Mouse (Mus musculus) testis, adult 2 months (tissue): Measurements from ENCODE around the gene Dph5. TPM values are rescaled to one million over a fixed set of nuclear protein-coding genes. Genes with fewer than 3 reads are reported as not detected.

ENCODE experiments used
- H3K27ac ChIP-seq: fragments of 200-500 bp; 2 replicates; pipeline ENCODE4 v1.5.1; 2012; ENCODE audit warnings: low read depth, low read length; ENCODE audit not compliant: control insufficient read depth, insufficient read depth
- H3K27me3 ChIP-seq: fragments of 200-500 bp; 2 replicates; pipeline ENCODE4 v1.6.1; 2012; ENCODE audit warnings: mild to moderate bottlenecking, low read length, moderate library complexity; ENCODE audit not compliant: control insufficient read depth, insufficient read depth
- H3K36me3 ChIP-seq: fragments of 200-500 bp; 2 replicates; pipeline ENCODE4 v1.6.1; 2012; ENCODE audit warnings: mild to moderate bottlenecking, low read length; ENCODE audit not compliant: control insufficient read depth, insufficient read depth
- H3K4me1 ChIP-seq: fragments of 200-500 bp; 2 replicates; pipeline ENCODE4 v1.6.1; 2012; ENCODE audit warnings: low read length; ENCODE audit not compliant: control insufficient read depth, insufficient read depth
- H3K4me3 ChIP-seq: fragments of 200-500 bp; 2 replicates; pipeline ENCODE4 v1.5.1; 2012; ENCODE audit warnings: low read depth, mild to moderate bottlenecking, low read length, moderate library complexity, mixed read lengths; ENCODE audit not compliant: control insufficient read depth
- CTCF ChIP-seq: fragments of 200-500 bp; IDR thresholded peaks from 2 replicates; pipeline ENCODE4 v1.5.1; 2012; ENCODE audit warnings: low read depth, mild to moderate bottlenecking, inconsistent platforms, low read length, moderate library complexity; ENCODE audit not compliant: control insufficient read depth, insufficient read depth, insufficient replicate concordance
- POLR2A ChIP-seq: fragments of 200-500 bp; IDR thresholded peaks from 2 replicates; pipeline ENCODE4 v1.6.1; 2012; ENCODE audit warnings: low read depth, mild to moderate bottlenecking, inconsistent platforms, low read length, moderate library complexity; ENCODE audit not compliant: control insufficient read depth
- polyA plus RNA-seq: library from polyadenylated mRNA; depleted of rRNA; stranded (reverse); fragments of >200 nt; gene quantifications from 2 replicates; pipeline ENCODE4 v1.2.3, GENCODE M21; 2012

The Dph5 gene
- polyA plus RNA-seq, 1 experiment = 3.8 TPM

DNA sequence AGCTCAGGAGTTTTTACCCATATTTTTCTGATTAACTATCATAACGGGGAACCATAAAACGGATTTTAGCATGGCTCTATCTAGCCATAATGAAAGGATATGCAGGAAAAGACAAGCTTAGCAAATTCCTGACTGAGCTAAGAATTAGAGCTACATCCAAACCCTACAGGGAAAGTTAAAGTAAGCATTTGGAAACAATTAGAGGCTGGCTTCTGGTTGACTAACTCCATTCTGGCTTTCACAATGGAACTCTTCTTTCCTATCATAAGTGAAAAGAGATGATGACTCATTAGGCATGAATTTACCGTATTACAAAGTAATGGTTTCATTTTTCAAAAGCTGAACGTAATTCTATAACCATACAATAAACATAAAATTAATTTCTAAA lies 74.4 kb downstream of the Dph5 start:
- H3K4me1 ChIP-seq = no peaks in the 10 kb centered on the region
- H3K36me3 ChIP-seq = no peaks in the 10 kb centered on the region
- TF ChIP-seq CTCF = no peak
- TF ChIP-seq POLR2A = no peak
- H3K4me3 ChIP-seq = no peak overlapping the region
- no peak overlapping the region for H3K27ac ChIP-seq
- no peaks in the 10 kb centered on the region for H3K27me3 ChIP-seq

DNA sequence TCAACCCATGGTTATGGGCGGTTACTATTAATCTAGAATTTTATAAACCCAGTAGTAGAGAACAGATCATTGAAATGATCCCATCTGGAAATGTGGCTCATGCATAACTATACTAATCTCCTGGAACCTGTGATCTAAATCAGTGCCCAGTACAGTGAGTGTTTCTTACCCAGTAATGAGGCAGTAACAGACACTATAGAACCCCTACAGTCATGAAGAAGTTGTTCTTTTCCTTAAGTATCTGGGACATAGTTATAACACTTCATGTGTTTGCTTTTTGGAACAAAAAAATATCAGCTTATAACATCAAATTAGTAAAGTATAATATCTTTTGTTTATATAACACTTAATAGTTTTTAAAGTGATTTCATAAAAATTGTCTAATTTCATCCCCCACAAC lies 76.0 kb downstream of the Dph5 start:
- H3K36me3 ChIP-seq = no peaks in the 10 kb centered on the region
- TF ChIP-seq POLR2A = no peak
- TF ChIP-seq CTCF = no peak

DNA sequence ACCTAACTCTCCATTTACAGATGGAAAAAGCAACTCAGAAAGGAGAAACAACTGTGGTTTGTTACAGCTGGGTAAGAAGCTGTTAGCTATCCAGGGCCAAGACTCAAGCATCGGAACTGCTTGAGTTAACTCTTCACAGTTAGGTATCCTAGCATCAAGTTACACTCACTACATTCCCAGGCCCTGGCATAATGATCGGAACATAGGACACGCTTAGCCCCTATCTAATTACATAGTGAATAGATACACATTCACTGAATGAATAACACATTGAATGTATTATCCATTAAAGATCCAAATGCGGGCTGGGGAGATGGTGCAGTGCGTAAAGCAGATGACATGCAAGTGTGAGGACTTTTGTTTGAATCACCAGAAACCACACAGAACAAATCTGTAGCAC lies 76.4 kb downstream of the Dph5 start:
- no peaks in the 10 kb centered on the region for H3K27me3 ChIP-seq
- H3K4me3 ChIP-seq = no peak overlapping the region
- TF ChIP-seq CTCF (no peak), POLR2A (no peak)
- H3K4me1 ChIP-seq = no peaks in the 10 kb centered on the region
- H3K27ac ChIP-seq = no peak overlapping the region
- no peaks in the 10 kb centered on the region for H3K36me3 ChIP-seq

More for the DNA sequence above, 76.0 kb downstream of the Dph5 start:
- Histone ChIP-seq H3K4me3 (no peak overlapping the region), H3K4me1 (no peaks in the 10 kb centered on the region), H3K27me3 (no peaks in the 10 kb centered on the region), H3K27ac (no peak overlapping the region)

DNA sequence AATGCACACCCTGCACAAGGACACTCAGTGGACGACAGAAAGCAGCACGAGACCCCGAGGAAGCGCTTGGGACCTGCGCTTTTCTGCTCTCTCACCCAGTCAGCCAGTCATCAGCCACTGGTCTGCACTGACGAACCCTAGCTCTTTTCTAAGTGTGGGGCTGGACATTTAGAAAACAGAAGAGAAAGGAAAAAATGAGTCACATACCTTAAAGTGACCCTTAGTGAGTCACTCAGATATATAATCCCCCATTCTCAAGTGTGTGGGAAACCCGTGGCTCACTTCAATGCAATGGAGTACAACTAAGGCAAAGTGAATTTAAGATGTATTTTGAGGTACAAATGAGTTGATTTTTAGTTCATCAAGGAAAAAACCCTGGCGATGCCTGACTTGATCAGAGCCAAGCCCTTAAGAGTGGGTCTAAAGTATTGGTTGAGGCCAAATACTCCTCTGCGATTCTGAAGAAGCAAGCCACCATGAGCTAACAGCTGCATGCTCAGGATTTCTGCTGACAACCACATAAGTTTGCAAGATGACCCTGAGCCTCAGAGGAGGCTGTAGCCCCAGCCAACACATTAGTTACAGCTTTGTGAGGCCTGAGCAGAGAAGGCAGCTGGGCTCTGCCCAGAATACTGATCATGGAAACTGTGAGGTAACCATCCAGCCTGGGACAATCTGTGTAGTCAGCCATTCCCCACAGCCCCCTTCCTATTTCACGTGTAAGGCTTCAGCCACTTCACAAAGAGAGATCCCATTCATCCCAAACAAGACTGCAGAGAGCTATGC lies 81.3 kb downstream of the Dph5 start:
- no peaks in the 10 kb centered on the region for H3K27me3 ChIP-seq
- H3K4me1 ChIP-seq = no peaks in the 10 kb centered on the region
- H3K27ac ChIP-seq = no peak overlapping the region
- H3K36me3 ChIP-seq = no peaks in the 10 kb centered on the region
- no peak for TF ChIP-seq POLR2A
- no peak overlapping the region for H3K4me3 ChIP-seq

DNA sequence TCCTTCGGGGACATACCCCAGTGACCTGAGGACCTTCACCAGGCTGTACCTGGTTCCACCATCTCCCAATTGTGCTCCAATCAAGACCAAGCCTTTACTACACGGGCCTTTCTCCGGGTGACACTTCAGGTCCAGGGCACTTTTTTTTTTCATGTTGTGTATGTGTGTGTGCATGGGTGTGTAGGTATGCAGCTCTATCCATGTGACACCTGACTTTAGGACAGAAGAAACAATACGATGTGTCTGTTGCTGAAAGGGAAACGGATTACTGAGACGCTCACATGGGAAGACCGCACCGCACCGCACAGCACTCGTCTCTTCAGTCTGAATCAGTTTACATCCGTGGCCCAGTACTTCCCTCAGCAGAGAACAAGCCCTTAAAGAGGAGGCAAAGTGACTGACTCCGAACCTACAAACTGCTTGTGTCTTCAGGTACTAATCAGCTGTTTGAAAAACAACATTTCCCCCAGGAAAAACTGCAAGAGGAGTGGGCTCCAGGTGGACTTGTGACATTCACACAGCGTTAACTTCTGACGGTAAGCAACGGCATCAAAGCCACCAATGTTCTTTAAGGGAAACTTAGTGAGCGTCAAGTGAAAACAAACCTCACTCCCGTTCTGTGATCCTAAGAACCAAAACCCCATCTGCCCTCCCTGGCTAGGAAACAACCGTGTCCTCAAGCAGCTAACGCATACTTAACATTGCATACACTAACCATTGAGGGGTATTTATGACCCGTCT lies 83.6 kb downstream of the Dph5 start:
- no peak overlapping the region for H3K27ac ChIP-seq
- TF ChIP-seq CTCF (no peak), POLR2A (no peak)
- no peaks in the 10 kb centered on the region for H3K36me3 ChIP-seq
- no peaks in the 10 kb centered on the region for H3K4me1 ChIP-seq
- no peak overlapping the region for H3K4me3 ChIP-seq
- no peaks in the 10 kb centered on the region for H3K27me3 ChIP-seq

DNA sequence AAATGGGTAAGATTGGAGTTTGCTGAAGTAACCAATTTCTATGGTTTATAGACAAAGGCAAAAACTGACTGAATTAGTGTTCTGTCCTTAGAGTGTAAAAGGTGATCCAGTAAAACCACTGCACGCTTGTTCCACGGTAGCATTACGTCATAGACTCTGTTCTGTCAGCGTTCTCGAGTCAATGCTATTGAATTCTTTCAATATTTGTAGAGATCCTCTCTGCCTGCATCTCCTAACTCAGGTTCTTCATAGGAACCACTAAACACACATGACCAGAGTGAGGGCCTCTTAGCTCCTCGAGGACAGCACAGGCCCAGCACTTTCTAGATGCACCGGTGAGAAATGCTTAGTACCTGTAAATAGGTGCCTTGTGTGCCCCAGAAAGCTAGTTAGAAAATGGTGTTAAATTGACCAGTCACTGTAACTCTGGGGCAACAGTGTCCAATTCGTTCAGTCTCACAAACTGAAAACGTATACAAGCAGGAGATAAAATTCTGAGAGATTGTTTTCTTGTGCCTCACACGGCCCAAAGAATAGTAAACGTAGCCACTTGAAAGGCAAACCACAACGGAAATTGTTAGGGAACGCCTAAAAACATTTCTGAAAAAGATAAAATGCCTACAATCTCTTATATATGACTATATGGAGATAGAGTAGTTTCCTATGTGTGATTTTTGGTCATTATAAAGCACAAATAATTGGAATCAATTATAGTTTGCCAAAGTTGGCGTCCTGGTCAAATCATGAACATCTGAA lies 84.4 kb downstream of the Dph5 start:
- Histone ChIP-seq H3K27ac (no peak overlapping the region), H3K36me3 (no peaks in the 10 kb centered on the region; the same call in 1 of the 2 replicates), H3K4me3 (no peak overlapping the region), H3K27me3 (no peaks in the 10 kb centered on the region), H3K4me1 (no peaks in the 10 kb centered on the region)
- TF ChIP-seq POLR2A (no peak), CTCF (no peak)

DNA sequence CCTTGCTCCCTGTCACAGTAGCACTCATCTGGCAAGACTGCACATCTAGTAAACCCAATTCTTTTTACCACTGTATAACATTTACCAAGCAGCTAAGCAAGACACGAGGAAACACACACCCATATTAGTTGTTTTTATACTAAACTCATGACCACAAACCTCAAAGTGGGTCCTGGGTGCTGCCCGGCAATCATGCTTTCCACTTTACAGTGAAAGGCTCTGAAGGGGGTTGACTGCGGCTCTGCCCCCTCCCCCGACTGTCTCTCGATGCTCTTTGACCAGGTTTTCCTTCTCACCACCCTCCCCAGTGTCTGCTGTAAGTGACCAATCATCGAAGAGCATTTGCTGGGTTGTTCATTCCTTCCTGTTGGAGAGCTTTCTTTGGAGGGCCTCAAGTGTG lies 86.6 kb downstream of the Dph5 start:
- Histone ChIP-seq H3K27me3 (no peaks in the 10 kb centered on the region), H3K27ac (no peak overlapping the region), H3K4me1 (no peaks in the 10 kb centered on the region), H3K4me3 (no peak overlapping the region), H3K36me3 (no peaks in the 10 kb centered on the region; the same call in 1 of the 2 replicates)
- no peak for TF ChIP-seq CTCF
- no peak for TF ChIP-seq POLR2A
